Mouse (Mus musculus) layer of hippocampus, adult 18-20 months (tissue): ENCODE results near the gene Sgsm1. TPM values are rescaled to one million over a fixed set of nuclear protein-coding genes. Genes with fewer than 3 reads are reported as not detected.

Experiments used
- DNase-seq, 2 experiments: peaks; one replicate each; pipeline ENCODE4 v3.0.0; 2022; ENCODE audit warnings: low spot score in 2 of 2
- total RNA-seq, 2 experiments: library from RNA; stranded (reverse); gene quantifications; 2 replicates each; pipeline ENCODE4 v1.2.3; 2021

The Sgsm1 gene
- total RNA-seq, 2 experiments from 2014 or later: 75.8 to 90.7 TPM

DNA sequence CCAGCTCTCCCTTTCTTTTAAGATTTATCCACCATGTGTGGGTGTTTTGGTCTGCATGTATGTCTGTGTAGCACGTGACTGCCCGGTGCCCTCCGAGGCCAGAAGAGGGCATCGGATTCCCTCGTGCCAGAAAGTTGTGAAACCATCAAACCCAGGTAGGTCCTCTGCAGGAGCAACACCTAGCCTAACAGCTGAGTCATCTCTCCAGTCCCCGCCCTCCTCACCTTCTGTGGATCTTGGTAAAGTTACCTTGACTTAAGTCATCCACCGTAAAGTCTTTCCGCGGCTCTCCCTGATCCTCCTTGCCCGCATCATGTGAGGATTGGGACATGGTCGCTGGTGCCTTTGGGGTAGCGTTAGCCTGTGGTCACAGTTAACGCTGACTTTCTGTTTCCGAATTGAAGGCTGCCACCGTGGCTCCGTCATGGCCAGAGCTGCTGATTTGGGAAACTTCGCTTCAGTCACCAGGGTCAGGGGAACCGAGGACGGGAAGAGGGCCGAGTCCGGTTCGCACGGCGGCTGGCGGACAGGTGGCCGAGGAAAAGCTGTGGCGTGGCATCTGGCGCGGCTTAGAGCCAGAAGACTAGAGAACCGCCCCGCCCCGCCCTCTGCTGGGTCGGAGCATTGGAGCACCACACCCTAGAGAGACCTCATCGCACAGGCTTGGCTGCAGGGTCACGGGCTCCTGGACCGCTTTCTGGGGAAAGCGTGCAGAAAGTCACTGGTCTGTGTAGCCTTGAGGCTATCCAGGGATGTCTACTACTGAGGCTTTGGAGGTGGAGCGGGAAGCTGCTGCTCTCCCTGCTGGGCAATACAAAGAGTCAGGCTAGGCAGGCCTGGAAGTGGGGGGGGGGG lies 13.4 kb upstream of the Sgsm1 start:
- no peak for DNase-seq

DNA sequence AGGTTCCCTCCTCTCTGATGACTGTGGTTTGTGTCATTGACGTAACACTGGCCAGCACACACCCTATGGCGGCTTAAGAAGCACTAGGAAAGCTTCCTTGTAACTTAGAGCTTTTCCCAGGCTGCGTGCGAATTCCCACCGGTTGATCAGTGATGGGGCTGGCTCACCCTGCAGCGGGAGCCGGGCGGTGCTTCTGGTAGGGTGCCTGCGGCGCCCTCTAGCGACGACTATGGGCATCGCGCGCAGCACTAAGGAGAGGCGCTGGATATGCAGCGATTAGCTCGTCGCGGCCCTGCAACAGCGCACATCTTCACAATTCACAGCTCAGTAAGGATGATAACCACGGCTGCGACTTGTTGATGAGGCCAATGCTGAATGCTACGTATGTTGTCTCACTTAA lies 3.4 kb upstream of the Sgsm1 start:
- peak; percentile 85 to 95 for DNase-seq

DNA sequence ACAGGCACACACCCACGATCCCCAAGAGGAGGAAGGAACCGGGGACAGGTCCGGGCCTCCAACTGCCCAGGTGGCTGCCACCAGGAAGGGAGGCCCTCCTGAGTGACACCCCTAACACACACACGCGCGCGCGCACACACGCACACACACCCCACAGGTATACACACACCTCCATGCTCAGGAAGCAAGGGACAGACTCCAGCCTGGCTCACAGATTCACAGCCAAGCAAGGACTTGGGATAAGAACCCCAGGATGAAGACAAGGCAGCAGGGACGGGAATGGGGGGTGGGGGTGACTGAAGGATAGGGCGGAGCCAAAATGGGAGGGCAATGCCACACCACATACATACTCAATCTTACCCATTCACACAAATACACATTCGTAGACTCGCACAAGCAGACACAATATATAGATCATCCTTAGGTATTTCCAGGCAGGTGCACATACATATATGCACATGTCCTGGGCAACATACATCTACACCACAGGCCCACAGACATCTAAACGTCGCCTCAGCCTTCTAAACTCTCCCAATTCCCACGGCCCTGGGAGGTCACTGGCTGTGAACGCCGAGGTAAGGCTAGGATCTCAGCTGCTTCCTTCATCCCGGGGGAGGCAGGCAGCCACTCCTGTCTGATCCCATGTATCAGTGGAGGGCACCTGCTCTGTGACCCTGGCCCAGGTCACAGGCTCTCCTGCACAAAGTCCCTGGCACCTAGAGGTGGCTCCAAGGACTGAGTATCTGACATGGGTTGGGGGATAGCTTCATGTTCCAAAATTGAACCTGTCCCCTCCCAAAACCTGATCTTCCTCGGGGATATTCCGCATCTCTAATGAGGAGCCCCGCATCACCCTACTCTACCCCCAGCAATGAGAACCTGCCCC lies 852 bp downstream of the Sgsm1 start:
- DNase-seq: no peak

GRCm38 (mm10) chr5:113306750-113307477 lies 3.7 kb downstream of the Sgsm1 start:
- peak; percentile 84 to 92 for DNase-seq

- DNase-seq: no peak
These were observed 6.1 kb downstream of the Sgsm1 start for GRCm38 (mm10) chr5:113304527-113304926.

DNA sequence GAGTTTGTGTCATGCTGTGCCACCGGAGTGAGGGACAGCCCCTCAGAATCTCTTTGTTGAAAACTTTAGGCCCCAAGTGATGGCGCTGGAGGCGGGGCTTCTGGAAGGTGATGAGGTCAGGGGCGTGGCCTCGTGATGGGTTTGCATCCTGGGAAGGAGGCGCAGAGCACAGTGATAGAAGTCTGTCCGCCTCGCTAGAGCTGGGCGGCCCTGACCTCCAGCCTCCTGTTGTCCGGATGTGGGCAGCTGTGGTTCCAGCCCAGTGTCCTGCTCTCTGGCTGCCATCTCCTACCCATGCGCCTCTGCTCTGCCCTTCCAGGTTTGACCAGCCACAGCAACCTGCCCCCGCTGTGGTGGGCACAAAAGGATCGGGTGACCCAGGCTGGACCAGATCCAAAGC lies 8.7 kb downstream of the Sgsm1 start:
- DNase-seq: no peak

DNA sequence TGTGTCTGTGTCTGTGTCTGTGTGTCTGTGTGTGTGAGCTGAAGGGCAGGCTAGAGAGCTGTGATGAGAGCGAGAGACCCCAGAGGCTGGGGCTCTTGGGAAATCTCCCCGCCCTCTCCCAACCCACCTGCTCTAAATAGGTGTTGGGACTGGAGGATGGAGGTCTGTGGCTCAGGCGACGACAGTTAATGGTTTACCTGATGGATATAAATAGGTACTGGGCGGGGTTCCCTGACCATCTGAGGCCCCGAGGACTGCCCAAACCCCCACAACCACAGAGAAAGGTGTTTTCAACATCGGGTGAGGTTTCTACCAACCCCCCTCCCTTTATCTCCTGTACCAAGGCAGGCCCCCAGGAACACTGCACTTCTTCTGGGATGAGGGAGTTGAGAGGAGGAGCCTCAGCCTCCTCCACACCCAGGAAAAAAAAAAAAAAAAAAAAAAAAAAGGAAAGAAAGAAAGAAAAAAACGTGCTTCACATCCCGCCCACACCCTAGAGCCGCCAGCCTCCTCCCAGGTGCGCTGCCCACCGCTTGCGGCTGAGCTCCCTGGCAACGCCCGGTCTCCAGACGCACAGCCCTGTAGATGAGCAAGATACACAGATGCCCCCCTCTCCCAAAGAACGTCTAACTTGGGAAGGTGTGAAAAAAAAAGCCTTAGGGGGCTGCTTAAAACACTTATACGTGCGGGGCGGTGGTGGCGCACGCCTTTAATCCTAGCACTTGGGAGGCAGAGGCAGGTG lies 10.3 kb downstream of the Sgsm1 start:
- no peak for DNase-seq

GRCm38 (mm10) chr5:113299433-113299832 lies 11.2 kb downstream of the Sgsm1 start:
- DNase-seq: no peak

DNA sequence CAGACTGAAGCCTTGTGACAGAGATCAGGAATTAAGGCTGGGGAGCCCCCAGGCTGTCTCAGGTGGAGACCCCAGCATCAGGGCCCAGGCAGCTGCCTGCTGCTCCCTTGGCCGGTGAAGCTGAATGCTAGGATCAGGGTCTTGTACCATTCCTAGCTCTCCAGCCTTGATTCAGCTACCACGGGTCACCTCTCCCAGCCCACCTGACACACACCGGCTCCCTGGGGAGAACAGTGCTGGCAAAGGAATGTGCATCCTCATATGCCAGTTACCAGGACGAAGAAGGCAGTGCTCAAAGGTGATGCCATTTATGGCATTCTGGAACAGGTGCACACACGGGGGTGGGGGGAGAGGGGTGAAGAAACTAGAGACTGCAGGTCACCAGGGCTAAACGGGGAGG lies 11.8 kb downstream of the Sgsm1 start:
- DNase-seq: no peak

DNA sequence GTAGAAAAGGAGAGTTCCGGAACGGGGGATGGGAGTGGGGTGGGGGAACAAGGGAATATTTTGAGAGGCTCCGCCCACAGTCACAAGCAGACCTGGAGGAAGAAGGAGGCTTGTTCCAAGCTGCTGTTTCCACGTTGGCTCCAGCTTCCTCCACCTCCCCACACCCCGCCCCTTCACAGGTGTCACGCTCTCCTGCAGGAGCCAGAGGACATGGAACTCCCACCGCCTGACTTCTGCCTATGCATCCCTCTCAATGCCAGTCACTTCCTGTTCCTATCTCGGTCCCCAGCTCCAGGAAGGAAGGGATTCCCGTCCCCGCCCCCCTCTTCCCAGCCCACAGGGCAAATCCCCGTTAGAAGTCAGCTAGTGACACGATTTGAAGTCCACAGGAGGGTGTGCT lies 12.5 kb downstream of the Sgsm1 start:
- no peak for DNase-seq

DNA sequence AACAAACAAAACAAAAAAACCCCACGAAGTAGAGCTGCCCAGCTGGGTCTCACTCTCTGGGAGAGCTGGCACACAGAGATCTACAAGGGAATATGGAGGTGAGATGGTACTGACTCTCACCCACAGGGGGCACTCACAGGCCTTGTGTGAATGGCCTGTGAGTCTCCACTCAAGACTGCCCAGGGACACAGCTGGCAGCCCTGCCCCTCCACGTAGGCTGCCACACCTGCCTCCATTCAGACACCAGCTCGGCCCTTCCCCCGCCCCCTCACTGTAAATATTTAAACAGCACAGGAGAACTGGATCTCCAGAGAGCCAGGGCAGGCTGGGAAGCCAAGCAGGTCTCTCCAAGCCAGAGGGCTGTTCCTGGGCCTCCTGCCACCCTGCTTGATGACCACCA lies 14.8 kb downstream of the Sgsm1 start:
- DNase-seq: no peak

- DNase-seq: no peak
These were observed 16.0 kb downstream of the Sgsm1 start for GRCm38 (mm10) chr5:113294575-113294974.

DNA sequence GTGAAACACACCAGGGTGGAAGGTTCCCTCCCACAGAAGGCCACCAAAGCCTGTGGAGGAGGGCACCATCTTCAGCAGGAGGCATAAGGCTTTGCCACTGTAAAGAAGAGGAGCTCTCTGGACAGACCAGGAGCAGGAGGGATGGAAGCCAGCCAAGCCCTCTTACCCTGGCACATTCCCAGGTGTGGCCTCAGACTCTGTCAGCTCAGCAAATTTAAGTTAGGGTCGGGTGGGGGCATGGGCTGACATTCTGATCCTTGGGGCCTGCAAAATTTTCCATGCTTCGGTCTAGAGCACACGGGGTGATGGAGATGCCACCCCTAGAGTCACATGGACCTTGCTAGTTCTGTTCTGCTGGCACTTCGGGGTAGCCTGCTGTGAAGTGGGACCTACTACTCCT lies 17.1 kb downstream of the Sgsm1 start:
- no peak for DNase-seq

DNA sequence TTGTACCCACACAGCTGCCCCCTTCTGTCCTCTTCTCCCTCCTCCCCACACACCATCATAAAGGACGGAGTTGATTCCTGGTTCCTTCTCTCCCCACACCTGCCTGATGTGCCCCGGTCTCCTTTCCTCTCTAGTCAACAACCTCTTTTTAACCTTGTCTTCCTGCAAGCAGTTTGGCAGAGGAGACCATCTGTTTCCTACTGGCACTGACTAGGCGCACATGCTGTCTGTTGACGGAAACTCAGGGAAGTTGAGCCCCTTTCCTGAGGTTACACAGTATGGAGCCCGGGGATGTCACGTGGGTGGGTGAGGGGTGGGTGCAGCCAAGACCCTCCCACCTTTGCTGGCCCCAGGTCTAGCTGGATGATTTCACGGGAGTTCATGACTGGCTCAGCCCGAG lies 17.8 kb downstream of the Sgsm1 start:
- no peak for DNase-seq

- DNase-seq: no peak
These were observed 18.4 kb downstream of the Sgsm1 start for GRCm38 (mm10) chr5:113292179-113292578.

DNA sequence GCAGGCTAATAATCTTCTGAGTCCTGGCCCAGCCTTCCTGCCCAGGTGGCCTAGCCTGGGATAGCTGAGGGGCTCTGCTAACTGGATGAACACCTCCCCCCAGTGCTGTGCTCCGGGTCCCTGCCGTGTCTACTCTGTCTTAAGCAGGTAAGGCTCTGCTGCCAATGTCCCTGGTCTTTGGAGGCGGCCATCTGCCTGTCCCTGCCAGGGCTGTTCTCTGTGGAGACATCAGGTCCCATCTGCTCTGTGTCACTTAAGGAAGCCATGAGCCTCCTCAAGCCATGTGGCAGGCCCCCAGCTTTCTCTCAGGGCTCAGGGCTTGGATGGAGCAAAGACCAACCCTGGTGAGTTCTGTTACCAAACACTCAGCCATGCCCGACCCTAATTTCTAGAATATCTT lies 19.5 kb downstream of the Sgsm1 start:
- DNase-seq: no peak

DNA sequence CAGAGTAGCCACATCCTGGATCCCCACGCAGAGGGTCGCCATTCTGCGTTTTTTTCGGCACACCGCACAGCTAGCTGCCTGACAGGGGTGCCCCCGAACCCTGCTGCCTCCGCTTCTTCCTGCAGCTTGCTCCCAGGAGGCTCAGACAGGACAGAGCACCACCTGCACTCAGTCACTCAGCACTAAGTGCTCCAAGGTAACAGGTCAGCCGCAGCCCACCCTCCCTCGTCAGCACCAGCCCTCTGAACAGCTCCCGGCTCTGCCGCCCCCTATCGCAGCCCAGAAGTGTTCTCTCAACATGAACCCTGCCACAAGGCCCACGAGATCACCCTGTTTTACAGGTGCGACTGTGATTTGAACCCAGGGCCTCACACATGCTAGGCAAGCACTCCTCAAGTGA lies 20.4 kb downstream of the Sgsm1 start:
- DNase-seq: no peak

DNA sequence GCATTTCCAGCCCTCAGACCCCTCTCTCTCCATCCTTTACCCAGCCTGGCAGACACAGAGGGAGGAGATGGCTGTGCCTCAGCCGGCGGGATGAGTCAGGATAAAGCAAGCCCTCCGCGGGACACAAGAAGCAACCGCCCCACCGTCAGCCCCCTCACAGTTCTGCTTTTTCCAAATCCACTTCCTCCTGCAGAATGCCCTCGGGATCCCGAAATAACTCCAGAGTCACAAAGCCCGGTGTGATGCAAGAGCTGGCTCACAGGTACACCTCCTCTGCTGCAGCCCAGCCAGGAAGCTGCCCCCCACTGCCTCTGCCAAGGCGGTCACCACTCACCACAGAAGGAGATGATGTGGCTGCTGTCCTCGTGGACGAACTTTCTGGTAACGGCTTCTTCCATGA lies 22.1 kb downstream of the Sgsm1 start:
- no peak for DNase-seq

DNA sequence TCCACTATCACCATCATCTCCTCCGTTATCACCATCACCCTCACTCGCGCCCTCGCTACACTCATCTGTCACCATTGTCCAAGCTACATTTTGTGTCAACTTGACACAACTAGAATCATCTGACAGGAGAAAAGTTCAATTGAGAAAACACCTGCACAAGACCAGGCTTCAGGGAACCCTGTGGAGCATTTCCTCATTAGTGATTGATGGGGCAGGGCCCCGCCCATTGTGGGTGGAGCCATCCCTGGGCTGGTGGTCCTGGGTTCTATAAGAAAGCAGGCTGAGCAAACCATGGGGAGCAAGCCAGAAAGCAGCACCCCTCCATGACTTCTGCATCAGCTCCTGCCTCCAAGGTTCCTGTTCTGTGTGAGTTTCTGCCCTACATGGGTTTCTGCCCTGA lies 22.8 kb downstream of the Sgsm1 start:
- DNase-seq: no peak

DNA sequence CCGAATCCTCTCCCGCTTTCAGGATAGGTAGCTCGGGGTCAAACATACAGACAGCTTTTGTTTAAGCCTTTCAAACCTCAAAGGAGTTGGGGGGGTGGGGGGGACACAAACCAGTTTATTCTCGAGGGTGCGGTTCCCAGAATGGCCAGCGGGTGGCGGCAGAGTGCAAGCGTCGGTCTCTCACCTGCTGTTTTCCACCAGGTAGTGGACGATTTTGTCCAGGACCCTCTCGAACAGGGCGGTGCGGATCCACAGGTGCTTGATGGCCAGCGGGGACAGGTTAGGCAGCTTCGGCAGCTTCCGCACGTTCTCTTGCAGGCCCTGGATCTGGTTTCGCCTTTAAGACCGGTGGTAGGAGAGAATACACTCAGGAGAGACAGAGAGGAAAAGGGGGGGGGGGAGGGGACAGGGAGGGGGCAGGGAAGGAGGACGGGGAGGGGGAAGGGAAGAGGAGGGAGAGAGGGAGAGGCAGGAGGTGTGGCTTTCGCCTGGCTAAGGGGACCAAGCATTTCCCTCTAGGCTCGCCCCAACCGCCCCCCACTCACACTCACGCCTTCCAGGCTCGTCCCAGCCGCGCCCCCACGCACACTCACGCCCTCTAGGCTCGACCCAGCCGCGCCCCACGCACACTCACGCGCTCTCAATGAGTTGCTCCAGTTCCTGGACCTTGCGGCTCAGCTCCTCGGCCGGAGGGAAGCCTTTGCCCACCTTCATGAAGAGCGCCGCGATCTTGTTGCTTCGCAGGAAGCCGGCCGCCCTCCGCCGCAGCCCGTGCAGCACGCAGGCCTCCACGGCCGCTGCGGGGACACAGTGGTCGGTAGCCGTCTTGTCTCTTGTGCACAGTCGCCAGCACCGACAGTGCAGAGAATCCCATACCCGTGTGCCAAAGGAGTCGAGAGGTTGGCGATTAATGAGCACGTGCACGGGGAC lies 23.7 kb downstream of the Sgsm1 start:
- DNase-seq: peak in 1 of 2 experiments; percentile 80
